ENCODE assay signal across 7 mouse cellular contexts in genomic region chr17:70943779-70944178, GRCm38 (mm10).
"Had no signal": no experiment of that assay in that cellular context is flagged by ENCODE, and none has a peak within 500 bp of the region (broad histone marks: within the 10 kb centered on the region; RNA-seq: fewer than 3 reads in every experiment).

No protein-coding gene starts in this region.

- DNase-seq: lung, adult 18-20 months; lung, postnatal 4 days; midbrain, embryonic 14.5 days; right cerebral cortex, postnatal 4 days; spleen, adult 18-20 months; thymus, adult 18-20 months; thymus, postnatal 14 days had no signal
